Mouse (Mus musculus) E14TG2a.4 (cell line): Measurements from ENCODE around the gene Med16.

ENCODE experiments used
- CTCF ChIP-seq: conservative IDR thresholded peaks from 2 replicates; pipeline ENCODE4 v1.5.1; 2014; ENCODE audit warnings: low read length
- NANOG ChIP-seq: IDR thresholded peaks from 2 replicates; pipeline ENCODE4 v1.6.1; 2014; ENCODE audit warnings: borderline replicate concordance, low read length, mixed read lengths
- POU5F1 ChIP-seq: IDR thresholded peaks from 2 replicates; pipeline ENCODE4 v1.6.1; 2014; ENCODE audit warnings: low read length, borderline replicate concordance

- TF ChIP-seq CTCF (no peak), NANOG (no peak), POU5F1 (no peak)
Measured at GRCm38 (mm10) chr10:79909092-79909922, 584 bp upstream of the Med16 start.
